Mouse (Mus musculus): Measurements from ENCODE around the gene Edn2.

DNA sequence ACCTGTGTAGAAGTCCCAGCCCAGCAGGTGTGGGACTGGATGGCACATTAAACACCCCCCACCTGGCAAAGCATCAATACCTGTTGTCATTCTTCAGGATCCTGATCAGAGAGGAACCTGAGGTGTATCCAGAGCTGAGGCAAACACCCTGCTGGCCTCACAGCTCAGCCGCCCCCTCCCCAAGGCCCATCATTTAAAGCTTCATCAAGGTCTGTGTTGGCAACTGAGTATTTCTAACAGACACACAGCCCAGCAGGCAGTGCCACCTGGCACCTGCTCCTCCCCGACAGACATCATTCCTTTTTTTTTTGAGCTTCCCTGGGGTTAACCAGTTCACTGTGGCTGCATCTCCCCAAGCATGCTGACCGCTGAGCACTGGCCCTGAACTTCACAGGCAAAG lies 45.5 kb upstream of the Edn2 start:
- no peak for TF ChIP-seq CTCF (IDR thresholded peaks at IDR 0.05; ENCODE audit: extremely low read depth, insufficient read length, insufficient replicate concordance, low read depth, low read length)
- no peak for TF ChIP-seq POLR2A (IDR thresholded peaks at IDR 0.05; ENCODE audit: low read depth, low read length)
